Mouse (Mus musculus) liver (tissue): ENCODE results near the gene Cfap43.

Experiments
- DNase-seq: peaks from one replicate; pipeline ENCODE4 v3.0.0-alpha.2; 2020; ENCODE audit warnings: mixed read lengths

The Cfap43 gene

DNA sequence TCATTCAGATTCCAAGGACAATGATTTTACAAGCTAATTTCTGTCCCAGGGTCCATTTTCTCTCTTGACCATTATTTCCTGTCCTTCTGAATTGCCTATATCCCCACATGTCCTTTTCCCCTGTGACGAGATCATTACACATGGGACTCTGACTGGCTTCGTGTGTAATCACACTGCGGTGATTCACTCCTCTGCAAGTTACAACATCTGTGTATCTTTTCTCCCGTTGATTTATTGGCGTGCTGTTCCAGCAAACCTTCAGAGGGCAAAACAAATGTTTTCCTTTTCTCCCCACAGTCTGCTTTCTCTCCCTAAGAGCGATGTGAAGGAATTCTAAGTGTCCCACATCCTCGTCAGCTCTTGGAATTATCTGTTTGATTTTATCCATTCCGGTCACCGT lies 219.3 kb downstream of the Cfap43 start:
- DNase-seq = no peak

DNA sequence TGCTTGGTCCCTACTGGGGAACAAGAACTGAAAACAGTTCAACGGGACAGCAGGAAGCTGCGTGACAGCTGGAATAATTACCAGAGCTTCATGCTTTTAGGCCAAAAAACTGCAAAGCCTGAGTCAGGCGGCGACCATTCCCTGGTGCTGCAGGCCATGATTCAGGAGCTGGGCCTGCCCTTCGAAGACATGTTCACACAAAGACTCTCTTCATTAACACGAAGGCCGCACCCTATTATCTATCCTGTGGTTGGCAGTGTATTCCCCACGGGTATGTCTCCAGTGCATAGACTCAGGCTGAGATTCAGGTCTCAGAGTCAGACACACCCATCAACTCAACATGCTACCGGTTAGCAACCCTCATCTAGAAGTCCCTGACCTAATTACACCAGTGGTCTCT lies 220.8 kb downstream of the Cfap43 start:
- DNase-seq = no peak

DNA sequence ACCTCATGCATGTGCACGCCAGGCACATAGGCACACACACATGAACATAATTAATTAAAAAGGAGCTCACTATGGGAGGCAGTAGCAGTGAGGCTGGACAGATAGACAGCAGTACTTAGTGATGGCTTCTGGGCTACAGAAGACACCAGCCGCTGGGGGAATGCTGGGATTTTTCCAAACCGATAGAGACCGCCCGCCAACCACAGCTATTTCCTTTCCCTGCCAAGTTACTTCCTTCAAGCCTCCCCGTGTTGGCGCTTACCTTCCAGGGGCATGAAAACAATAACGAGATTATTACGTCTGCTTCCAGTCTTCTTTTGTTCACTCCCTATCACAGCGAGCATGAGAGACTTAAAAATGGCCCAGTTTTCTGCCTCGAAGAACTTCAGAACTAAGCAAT lies 222.0 kb downstream of the Cfap43 start:
- DNase-seq = no peak

DNA sequence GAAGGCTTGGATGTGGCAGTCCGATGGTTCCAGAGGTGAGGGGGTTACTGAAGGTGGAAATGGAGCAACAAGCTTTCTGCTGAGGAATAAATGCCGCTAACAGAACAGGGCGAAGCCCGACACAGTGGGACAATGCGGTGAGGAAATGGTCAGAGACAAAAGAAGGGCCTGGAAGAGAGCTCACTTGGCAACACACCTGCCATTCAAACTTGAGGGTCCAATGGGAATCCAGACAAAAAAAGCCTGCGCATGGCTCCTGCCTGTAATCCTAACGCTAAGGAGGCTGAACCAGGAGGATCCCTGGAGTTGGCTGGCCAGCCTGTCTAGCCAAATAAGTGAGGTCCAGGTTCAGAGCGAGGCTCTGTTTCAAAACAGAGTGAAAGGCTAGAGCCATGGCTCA lies 222.7 kb downstream of the Cfap43 start:
- no peak for DNase-seq

DNA sequence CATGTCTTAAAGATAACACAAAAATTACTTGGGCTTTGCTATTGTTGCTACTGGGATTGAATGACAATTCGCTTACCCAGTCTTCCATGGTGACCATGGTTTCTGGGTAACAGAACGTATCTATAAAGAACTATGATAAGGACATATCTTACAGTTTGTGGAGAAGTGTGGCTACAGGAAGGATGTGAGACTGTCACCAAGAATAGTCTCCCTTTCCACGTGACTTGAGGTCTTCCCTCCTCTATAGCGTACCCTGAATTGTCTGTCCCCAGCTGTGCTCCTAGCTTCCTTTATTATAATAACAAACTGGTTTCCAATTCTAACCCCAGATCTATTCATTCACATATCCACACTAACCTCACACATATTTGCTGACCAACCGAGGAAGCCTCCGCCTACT lies 223.4 kb downstream of the Cfap43 start:
- DNase-seq = no peak

DNA sequence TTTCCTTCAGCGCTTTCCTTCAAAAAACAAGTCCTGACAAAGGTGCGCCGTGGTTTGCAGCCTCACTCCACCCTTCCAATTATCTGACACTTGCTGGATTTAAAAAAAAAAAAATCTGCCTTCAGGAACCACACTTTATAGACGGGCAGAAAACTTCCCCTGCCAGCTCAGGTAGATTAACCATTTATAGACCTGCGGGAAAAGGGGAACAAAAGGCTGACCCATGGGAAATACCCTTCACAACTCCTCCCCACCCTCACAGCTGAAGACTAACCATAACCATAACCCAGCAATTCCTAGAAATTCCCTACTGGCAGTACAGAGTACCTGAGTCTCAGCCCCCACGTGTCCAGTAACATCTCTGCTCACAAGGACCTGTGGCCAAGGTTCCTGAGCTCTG lies 227.1 kb downstream of the Cfap43 start, which contains the start of gene Col17a1:
TSS of gene Col17a1 (minus strand) at position 101 of the 400 bp plus-strand sequence.
- no peak for DNase-seq

DNA sequence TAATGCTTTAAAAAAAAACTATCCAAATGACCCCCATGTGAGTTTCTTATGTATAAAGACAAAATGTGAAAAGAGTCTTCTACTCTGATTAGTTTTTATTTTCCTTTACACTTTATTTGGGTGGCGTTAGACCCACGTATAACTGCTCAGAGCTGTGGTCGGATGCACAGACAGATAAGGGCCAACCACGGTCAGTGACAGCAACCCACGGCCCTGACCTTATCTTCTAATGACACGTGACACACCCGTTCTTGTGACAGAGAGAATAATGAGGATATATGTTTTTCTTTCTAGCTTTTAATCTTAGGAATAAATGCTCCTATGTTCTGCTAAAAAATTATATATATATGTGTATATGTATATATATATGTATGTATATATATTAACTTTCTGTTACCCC lies 229.5 kb downstream of the Cfap43 start:
- DNase-seq = no peak
